Mouse (Mus musculus): ENCODE data around the gene Pde6b.

Pde6b gene

GRCm38 (mm10) chr5:108462446-108462845 is 74.3 kb downstream of the Pde6b start:
- DNase-seq (ENCODE audit: low spot score in 2 of 2), result no peak

DNA sequence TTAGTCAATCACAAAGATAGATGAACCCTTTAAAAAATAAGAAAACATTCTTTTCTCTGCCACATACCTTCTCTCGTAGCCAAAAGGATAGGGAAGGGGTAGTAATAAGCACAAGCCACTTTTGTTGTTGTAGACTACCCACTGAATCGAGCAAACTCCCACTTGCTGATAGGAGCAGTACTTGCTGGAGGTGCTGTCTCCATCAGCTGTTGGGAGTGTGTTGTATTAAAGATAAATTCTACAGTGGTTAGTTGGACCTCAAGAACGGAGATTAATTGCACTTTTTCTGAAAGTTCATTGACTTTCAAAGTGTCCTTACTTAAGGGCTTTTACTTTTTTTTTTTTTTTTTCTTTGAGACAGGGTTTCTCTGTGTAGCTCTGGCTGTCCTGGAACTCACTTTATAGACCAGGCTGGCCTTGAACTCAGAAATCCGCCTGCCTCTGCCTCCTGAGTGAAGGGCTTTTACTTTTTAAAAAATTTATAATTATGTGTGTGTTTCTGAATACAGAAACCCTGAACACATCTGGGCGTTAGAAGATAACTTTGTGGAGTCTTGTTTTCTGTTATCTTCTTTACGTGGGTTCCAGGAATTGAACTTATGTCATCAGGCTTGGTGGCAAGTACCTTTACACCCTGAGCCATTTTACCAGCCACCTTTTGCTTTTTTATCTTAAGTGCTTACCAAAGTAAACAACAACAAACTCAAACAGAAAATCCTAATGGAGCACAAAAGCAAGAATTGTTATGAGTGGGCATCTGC is 77.1 kb downstream of the Pde6b start:
- no peak for DNase-seq (ENCODE audit: low spot score in 2 of 2)

- no peak for DNase-seq (ENCODE audit: low spot score in 2 of 2)
These were observed 78.5 kb downstream of the Pde6b start for GRCm38 (mm10) chr5:108466647-108467046.

DNA sequence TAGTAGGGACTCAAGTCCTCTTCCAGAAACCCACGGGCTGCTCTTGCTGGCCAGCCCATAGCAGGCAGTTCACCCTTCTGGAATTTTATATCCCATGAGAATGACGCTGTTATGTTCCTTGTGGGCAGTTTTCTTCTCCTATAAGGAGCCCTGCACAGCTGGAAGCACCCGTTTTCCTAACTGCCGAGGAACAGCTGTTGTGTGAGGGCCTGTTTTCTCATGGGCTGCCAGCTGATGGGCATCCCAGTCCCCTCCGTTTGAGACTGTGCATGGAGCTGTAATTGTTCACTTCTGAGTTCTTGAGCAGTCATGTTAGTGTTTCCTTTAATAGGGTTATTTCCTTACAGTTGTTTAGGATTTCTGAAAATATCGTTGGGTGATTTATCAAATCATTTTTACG is 81.4 kb downstream of the Pde6b start:
- DNase-seq (ENCODE audit: low spot score in 2 of 2), result no peak

- DNase-seq (ENCODE audit: low spot score in 2 of 2), result no peak
These were observed 85.5 kb downstream of the Pde6b start for GRCm38 (mm10) chr5:108473737-108474136.

GRCm38 (mm10) chr5:108475977-108476376 is 87.8 kb downstream of the Pde6b start:
- DNase-seq (ENCODE audit: low spot score in 2 of 2), result no peak
